Mouse (Mus musculus): ENCODE results near the gene Fgf16.

- no peak for TF ChIP-seq EP300 (IDR thresholded peaks at IDR 0.05; ENCODE audit: low read depth)
- no peak for TF ChIP-seq CTCF (IDR thresholded peaks at IDR 0.05; ENCODE audit: low read depth)
Observed at GRCm38 (mm10) chrX:105765005-105765706, 1.1 kb downstream of the Fgf16 start.

Data from liver, postnatal 0 days (tissue).